Mouse (Mus musculus): ENCODE measurements around the gene Thada. TPM values are rescaled to one million over a fixed set of nuclear protein-coding genes. Genes with fewer than 3 reads are reported as not detected.

Thada gene
- total and polyA plus RNA-seq, 3 experiments: 5.0 to 8.3 (median 7.7) TPM

DNA sequence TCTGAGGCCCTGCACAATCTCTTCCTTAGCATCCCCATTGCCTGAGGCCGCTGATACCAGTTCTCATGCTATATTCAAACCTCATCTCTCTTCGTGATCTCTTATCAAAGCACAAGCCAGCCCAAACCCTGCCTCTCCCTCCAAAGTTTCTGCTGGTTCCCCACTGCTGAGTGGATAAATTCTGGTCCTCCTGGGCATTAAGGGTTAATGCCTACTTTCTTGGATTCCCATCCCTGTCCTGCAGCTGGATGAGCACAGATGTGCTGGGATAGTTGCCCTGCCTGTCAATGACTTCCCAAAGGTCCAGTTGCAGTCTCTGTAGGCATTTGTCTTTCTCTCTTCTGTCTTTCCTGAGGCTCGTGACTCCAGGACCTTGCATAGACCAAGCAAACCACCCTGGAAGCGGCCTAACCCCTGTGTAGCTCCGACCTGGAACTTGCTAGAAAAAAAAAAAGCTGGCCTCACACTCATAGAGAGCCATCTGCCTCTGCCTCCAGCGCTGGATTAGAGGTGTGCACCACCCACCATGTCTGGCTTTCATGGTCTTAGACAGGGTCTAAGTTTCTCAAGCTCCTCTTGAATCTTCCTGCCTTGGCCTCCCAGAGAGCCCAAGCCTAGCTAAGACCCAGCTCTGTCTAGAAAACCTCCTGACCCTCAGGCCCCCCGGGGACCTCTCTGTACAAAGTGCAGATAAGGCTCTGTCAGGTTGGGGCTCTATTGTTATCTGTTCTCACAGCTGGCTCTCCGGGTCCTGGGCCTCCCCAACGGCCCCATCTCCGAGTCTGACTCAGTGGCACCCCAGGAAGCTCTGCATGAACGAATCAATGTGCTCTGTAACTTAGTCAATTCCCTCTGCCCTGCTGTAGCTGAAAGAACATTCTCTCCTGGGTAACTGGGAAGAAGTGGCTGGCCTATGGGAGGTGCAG, 318.6 kb downstream of the Thada start:
- Histone ChIP-seq H3K27ac (peak overlapping the region; percentile 82), H3K9ac (ENCODE audit: low read depth, low read length) (no peak overlapping the region), H3K27me3 (ENCODE audit: control insufficient read depth, insufficient read depth, low read length) (no peaks in the 10 kb centered on the region), H3K36me3 (ENCODE audit: control insufficient read depth, insufficient read depth, low read length) (no peaks in the 10 kb centered on the region), H3K4me3 (no peak overlapping the region), H3K79me2 (replicated peaks; ENCODE audit: control insufficient read depth, insufficient read depth, low read length) (no peaks in the 10 kb centered on the region), H3K4me1 (ENCODE audit: control insufficient read depth, insufficient read depth, low read length) (peaks cover 29% of the 10 kb centered on the region)
- WGBS: 64% methylated on average over 11 of the region's 11 CpGs
- DNase-seq: peak in 1 of 2 experiments; percentile 25
- TF ChIP-seq EP300 (IDR thresholded peaks at IDR 0.05; ENCODE audit: insufficient read depth, low read depth, low read length) (no peak), CTCF (IDR thresholded peaks at IDR 0.05) (no peak), POLR2A (IDR thresholded peaks at IDR 0.05; ENCODE audit: insufficient read depth, low read depth, low read length) (no peak)
- intact Hi-C loops (cut with DNase I): loop anchor here (2.0 kb wide), 1 partner anchor 35 kb away; no protein-coding TSS in a partner anchor

DNA sequence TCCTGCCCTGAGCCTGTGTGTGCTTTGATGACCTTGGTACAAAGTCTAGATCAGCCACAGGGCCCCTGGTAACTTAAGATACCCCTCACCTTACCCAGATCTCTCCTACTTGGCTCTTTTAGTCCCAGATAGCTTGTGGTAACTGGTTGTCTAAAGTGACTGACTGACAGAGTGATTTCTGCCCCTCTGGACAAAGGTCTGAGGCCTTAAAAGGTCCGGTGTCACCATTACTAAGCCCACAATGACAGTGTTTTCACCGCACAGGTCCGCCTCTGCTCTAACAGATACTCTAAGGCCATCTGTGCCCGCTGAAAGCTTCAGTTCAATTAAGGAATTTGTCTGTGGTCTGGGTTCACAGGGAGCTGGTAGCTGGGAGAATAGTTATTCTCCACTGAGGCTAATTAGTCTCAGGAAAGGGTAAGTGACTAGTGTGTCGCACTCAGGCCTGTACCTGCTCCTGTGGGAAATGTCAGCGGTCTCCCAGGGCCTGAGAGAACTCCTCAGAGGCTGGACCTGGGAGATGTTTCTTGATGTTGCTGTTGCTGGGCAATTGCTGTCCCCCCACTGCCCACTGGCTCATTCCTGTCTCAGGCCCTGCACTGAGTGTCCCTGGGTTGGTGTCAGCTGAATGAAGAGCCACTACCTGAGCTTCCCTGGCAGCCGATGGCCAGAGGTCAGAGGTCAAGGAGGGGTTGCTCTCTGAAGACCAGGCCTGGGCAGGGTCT, 319.4 kb downstream of the Thada start:
- H3K79me2 ChIP-seq (replicated peaks; ENCODE audit: control insufficient read depth, insufficient read depth, low read length): no peaks in the 10 kb centered on the region
- H3K36me3 ChIP-seq (ENCODE audit: control insufficient read depth, insufficient read depth, low read length): no peaks in the 10 kb centered on the region
- no peak for DNase-seq
- H3K4me1 ChIP-seq (ENCODE audit: control insufficient read depth, insufficient read depth, low read length): peaks cover 35% of the 10 kb centered on the region
- H3K4me3 ChIP-seq: no peak overlapping the region
- H3K27me3 ChIP-seq (ENCODE audit: control insufficient read depth, insufficient read depth, low read length): no peaks in the 10 kb centered on the region
- intact Hi-C loops (cut with DNase I): loop anchor here (2.0 kb wide), 1 partner anchor 36 kb away; no protein-coding TSS in a partner anchor
- peak overlapping the region; percentile 82 for H3K27ac ChIP-seq
- no peak for TF ChIP-seq POLR2A (IDR thresholded peaks at IDR 0.05; ENCODE audit: insufficient read depth, low read depth, low read length)
- TF ChIP-seq EP300 (IDR thresholded peaks at IDR 0.05; ENCODE audit: insufficient read depth, low read depth, low read length): no peak
- TF ChIP-seq CTCF (IDR thresholded peaks at IDR 0.05): no peak
- 72% methylated on average over 7 of the region's 7 CpGs for WGBS
- no peak overlapping the region for H3K9ac ChIP-seq (ENCODE audit: low read depth, low read length)

DNA sequence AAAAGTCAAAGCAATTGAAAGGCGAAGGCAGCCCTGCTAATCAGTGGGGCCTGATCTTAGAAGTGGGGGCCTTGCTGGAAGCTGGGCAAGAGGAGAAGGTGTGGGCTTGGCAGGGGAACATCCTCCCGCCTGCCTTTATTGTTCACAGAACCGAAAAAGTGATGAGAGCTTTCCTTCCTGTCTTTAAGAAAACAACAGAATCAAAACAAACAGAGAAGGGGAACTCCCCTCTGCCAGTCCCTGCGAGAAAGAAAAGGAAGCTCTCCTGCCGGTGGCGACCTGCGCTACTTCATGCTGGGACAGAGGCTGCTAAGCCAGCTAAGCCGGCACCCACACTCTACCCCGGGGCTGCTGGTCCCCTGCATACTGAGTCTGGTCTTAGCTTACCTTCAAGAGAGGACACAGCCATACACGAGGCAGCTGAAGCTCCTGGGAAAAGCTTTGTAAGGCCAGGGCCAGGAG, 320.1 kb downstream of the Thada start:
- intact Hi-C loops (cut with DNase I): loop anchor here (2.0 kb wide), 2 partner anchors 31 to 37 kb away; no protein-coding TSS in a partner anchor
- H3K36me3 ChIP-seq (ENCODE audit: control insufficient read depth, insufficient read depth, low read length): no peaks in the 10 kb centered on the region
- no peaks in the 10 kb centered on the region for H3K27me3 ChIP-seq (ENCODE audit: control insufficient read depth, insufficient read depth, low read length)
- no peaks in the 10 kb centered on the region for H3K79me2 ChIP-seq (replicated peaks; ENCODE audit: control insufficient read depth, insufficient read depth, low read length)
- 35% methylated on average over 10 of the region's 10 CpGs for WGBS
- H3K4me1 ChIP-seq (ENCODE audit: control insufficient read depth, insufficient read depth, low read length): peaks cover 42% of the 10 kb centered on the region
- H3K9ac ChIP-seq (ENCODE audit: low read depth, low read length): peak overlapping the region; percentile 34; the same call in 1 of the 2 replicates
- TF ChIP-seq CTCF (IDR thresholded peaks at IDR 0.05) (peak; percentile 49), EP300 (IDR thresholded peaks at IDR 0.05; ENCODE audit: insufficient read depth, low read depth, low read length) (peak; percentile 70; the same call in 1 of the 2 replicates), POLR2A (IDR thresholded peaks at IDR 0.05; ENCODE audit: insufficient read depth, low read depth, low read length) (peak; percentile 50; the same call in 1 of the 2 replicates)
- H3K27ac ChIP-seq: peak overlapping the region; percentile 82
- peak; percentile 67 to 79 for DNase-seq
- H3K4me3 ChIP-seq: no peak overlapping the region

DNA sequence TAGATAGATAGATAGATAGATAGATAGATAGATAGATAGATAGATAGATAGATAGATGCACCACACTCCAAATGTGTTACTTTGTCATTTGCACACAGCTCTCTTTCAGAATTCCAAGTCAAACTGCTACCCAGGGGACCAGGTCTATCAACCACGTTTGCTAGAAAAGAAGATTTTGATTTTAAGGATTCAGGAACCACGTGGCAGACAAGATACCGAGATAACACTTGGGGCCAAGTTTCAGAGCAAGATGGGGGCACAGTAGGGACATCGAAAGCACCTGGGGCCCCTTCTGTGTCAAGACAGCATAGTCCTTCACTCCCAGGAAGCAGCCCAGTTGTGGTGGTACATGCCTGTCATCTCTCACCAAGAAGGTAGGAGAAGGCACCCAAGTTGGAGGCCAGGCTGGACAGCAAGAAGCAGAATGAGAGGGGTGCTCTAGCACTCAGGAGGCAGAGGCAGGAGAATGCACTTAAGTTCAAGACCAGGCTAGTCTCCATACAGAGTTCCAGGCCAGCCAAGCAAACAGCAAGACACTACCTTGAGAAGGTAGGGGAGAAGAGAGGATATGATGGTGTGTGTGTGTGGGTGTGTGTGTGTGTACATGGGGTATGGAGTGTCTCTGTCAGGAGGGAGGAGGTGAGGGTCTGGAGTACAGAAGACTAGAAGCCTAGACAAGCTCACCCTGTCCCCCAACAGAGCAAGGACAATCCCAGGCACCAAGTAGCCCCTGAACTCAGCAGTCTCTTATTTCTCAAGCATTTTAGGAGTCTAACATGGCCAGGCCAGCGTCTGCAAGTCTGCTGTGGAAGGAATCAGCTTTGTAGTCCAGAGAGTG, 321.0 kb downstream of the Thada start:
- no peak for TF ChIP-seq EP300 (IDR thresholded peaks at IDR 0.05; ENCODE audit: insufficient read depth, low read depth, low read length)
- no peak for TF ChIP-seq POLR2A (IDR thresholded peaks at IDR 0.05; ENCODE audit: insufficient read depth, low read depth, low read length)
- no peak for TF ChIP-seq CTCF (IDR thresholded peaks at IDR 0.05)
- DNase-seq: no peak
- Histone ChIP-seq H3K27me3 (ENCODE audit: control insufficient read depth, insufficient read depth, low read length) (no peaks in the 10 kb centered on the region), H3K4me3 (no peak overlapping the region), H3K79me2 (replicated peaks; ENCODE audit: control insufficient read depth, insufficient read depth, low read length) (no peaks in the 10 kb centered on the region), H3K27ac (peak overlapping the region; percentile 82), H3K9ac (ENCODE audit: low read depth, low read length) (no peak overlapping the region), H3K36me3 (ENCODE audit: control insufficient read depth, insufficient read depth, low read length) (no peaks in the 10 kb centered on the region), H3K4me1 (ENCODE audit: control insufficient read depth, insufficient read depth, low read length) (peaks cover 48% of the 10 kb centered on the region)
- WGBS: 70% methylated on average over 5 of the region's 5 CpGs
- intact Hi-C loops (cut with DNase I): loop anchor here (2.0 kb wide), 1 partner anchor 30 kb away; no protein-coding TSS in a partner anchor

DNA sequence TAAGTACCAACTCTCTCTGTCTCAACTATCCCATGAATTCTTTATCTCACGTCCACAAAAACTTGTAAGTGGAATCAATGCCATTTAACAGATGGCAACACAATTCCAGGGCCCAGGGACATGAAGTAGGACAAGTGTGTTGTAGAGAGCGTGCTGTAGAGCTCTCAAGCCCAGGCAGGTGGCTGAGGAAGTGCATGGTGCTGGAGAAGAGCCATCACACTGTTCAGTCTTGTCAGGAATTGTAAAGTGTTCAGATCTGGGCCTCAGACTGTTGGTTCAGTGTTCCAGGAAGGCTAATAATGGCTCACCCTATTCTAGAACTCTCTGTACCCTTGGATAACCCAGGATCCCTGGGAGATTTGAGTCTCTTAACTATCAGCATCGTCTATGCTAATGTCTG, 321.9 kb downstream of the Thada start:
- no peak for DNase-seq
- Histone ChIP-seq H3K4me1 (ENCODE audit: control insufficient read depth, insufficient read depth, low read length) (peaks cover 46% of the 10 kb centered on the region), H3K36me3 (ENCODE audit: control insufficient read depth, insufficient read depth, low read length) (no peaks in the 10 kb centered on the region), H3K79me2 (replicated peaks; ENCODE audit: control insufficient read depth, insufficient read depth, low read length) (no peaks in the 10 kb centered on the region), H3K27me3 (ENCODE audit: control insufficient read depth, insufficient read depth, low read length) (no peaks in the 10 kb centered on the region), H3K9ac (ENCODE audit: low read depth, low read length) (no peak overlapping the region), H3K27ac (peak overlapping the region; percentile 13; the same call in 1 of the 2 replicates), H3K4me3 (no peak overlapping the region)
- intact Hi-C loops (cut with DNase I): loop anchor here (2.0 kb wide), 1 partner anchor 29 kb away; no protein-coding TSS in a partner anchor
- WGBS: 74% methylated on average over 3 of the region's 3 CpGs
- no peak for TF ChIP-seq EP300 (IDR thresholded peaks at IDR 0.05; ENCODE audit: insufficient read depth, low read depth, low read length)
- no peak for TF ChIP-seq POLR2A (IDR thresholded peaks at IDR 0.05; ENCODE audit: insufficient read depth, low read depth, low read length)
- no peak for TF ChIP-seq CTCF (IDR thresholded peaks at IDR 0.05)

All from heart, adult 2 months (tissue).